Mouse (Mus musculus) liver, postnatal 0 days (tissue): ENCODE data around the gene Triap1.
A peak's percentile ranks its signal among the peaks of the same experiment; 100 is the strongest.

Source experiments
- CTCF ChIP-seq: sonication (generic); IDR thresholded peaks from 2 replicates; pipeline ENCODE4 v1.5.1; 2016; ENCODE audit warnings: antibody characterized with exemption, low read depth
- EP300 ChIP-seq: IDR thresholded peaks from 2 replicates; pipeline ENCODE4 v1.6.1; 2016; ENCODE audit warnings: antibody characterized with exemption, low read depth, mild to moderate bottlenecking

- TF ChIP-seq CTCF (no peak), EP300 (peak; percentile 85)
These were observed 7.4 kb upstream of the Triap1 start for GRCm38 (mm10) chr5:115333626-115334025.
